Mouse (Mus musculus): ENCODE results near the gene Cd7. TPM values are rescaled to one million over a fixed set of nuclear protein-coding genes. Genes with fewer than 3 reads are reported as not detected.

Gene Cd7
- total RNA-seq (2023) = 10 to 100 TPM; 22.4 to 35.1 TPM

GRCm38 (mm10) chr11:121039302-121039701, at the start of gene Cd7:
TSS of gene Cd7 (minus strand) at chr11:121039418.

GRCm38 (mm10) chr11:121081120-121081519, 41.9 kb upstream of the Cd7 start, which contains the start of gene Sectm1a:
TSS of gene Sectm1a (minus strand) at chr11:121081220.

GRCm38 (mm10) chr11:121063379-121063778, 24.2 kb upstream of the Cd7 start, which contains the start of gene Sectm1b:
TSS of gene Sectm1b (minus strand) at chr11:121063569.

GRCm38 (mm10) chr11:120990951-120991526, 48.2 kb downstream of the Cd7 start, which contains the start of gene Csnk1d:
TSS of gene Csnk1d (minus strand) at chr11:120991330.

Other genes starting within 250 kb of the Cd7 start
- 10 to 100 TPM; 39.3 to 50.0 TPM for gene Dus1l, start 243.0 kb downstream of the Cd7 start, total RNA-seq (2023)
- 10 to 100 TPM; 46.7 to 64.3 TPM for gene Fasn, start 214.9 kb downstream of the Cd7 start, total RNA-seq (2023)
- under 1 TPM; 0.58 to 0.88 TPM for gene Ccdc57, start 106.5 kb downstream of the Cd7 start, total RNA-seq (2023)
- 100 to 1,000 TPM; 145 to 159 TPM for gene Slc16a3, start 90.9 kb downstream of the Cd7 start, total RNA-seq (2023)
- 100 to 1,000 TPM; 146 to 149 TPM for gene Csnk1d, start 48.1 kb downstream of the Cd7 start, total RNA-seq (2023)
- not detected for gene Sectm1b, start 24.2 kb upstream of the Cd7 start, total RNA-seq (2023)
- under 1 TPM; 0.52 to 0.97 TPM for gene Sectm1a, start 41.8 kb upstream of the Cd7 start, total RNA-seq (2023)
- gene Tex19.2, start 79.3 kb upstream of the Cd7 start, total RNA-seq (2023) = not detected
- gene Tex19.1, start 106.7 kb upstream of the Cd7 start, total RNA-seq (2023) = not detected
- not detected for gene Uts2r, start 120.9 kb upstream of the Cd7 start, total RNA-seq (2023)
- gene Hexdc, start 165.0 kb upstream of the Cd7 start, total RNA-seq (2023) = 1 to 10 TPM; 5.2 to 5.6 TPM
- 1 to 10 TPM; 5.0 to 7.0 TPM for gene Ogfod3, start 165.3 kb upstream of the Cd7 start, total RNA-seq (2023)
- 10 to 100 TPM; 78.0 to 81.9 TPM for gene Cybc1, start 189.9 kb upstream of the Cd7 start, total RNA-seq (2023)
- gene Narf, start 197.8 kb upstream of the Cd7 start, total RNA-seq (2023) = 10 to 100 TPM; 26.4 to 33.7 TPM
- gene Foxk2, start 220.6 kb upstream of the Cd7 start, total RNA-seq (2023) = 10 to 100 TPM; 29.2 to 33.9 TPM

Measured in monocyte, adult 59 days (primary cell).